Mouse (Mus musculus) midbrain, embryonic 15.5 days (tissue): Measurements from ENCODE around the gene Gm10762. TPM values are rescaled to one million over a fixed set of nuclear protein-coding genes. Genes with fewer than 3 reads are reported as not detected.
"Not testable (repeated sequence)": the region's sequence is repeated elsewhere in the genome, so short reads cannot be mapped to it uniquely, and the experiment has no call there.

ENCODE experiments used
- ATAC-seq: fragments of 200-750 bp; cut with Nextera tagmentation; replicated peaks from 2 replicates; pipeline ENCODE4 v1.8.0; 2017; ENCODE audit warnings: moderate TSS enrichment
- H3K27ac ChIP-seq: fragments of 300-500 bp; sonication (generic); 2 replicates; pipeline ENCODE4 v1.5.1; 2015; ENCODE audit warnings: mild to moderate bottlenecking, inconsistent platforms
- H3K27me3 ChIP-seq: fragments of 300-500 bp; sonication (generic); replicated peaks from 2 replicates; pipeline ENCODE4 v1.6.1; 2015; ENCODE audit warnings: inconsistent platforms
- H3K36me3 ChIP-seq: fragments of 300-500 bp; sonication (generic); replicated peaks from 2 replicates; pipeline ENCODE4 v1.6.1; 2015; ENCODE audit warnings: inconsistent platforms
- H3K4me1 ChIP-seq: fragments of 300-500 bp; sonication (generic); 2 replicates; pipeline ENCODE4 v1.6.1; 2015; ENCODE audit warnings: inconsistent platforms
- H3K4me2 ChIP-seq: fragments of 300-500 bp; sonication (generic); 2 replicates; pipeline ENCODE4 v1.6.1; 2015; ENCODE audit warnings: inconsistent platforms, mild to moderate bottlenecking, moderate library complexity
- H3K4me3 ChIP-seq: fragments of 300-500 bp; sonication (generic); 2 replicates; pipeline ENCODE4 v1.5.1; 2015; ENCODE audit warnings: mild to moderate bottlenecking, inconsistent platforms
- H3K9ac ChIP-seq: fragments of 300-500 bp; sonication (generic); 2 replicates; pipeline ENCODE4 v1.6.1; 2015; ENCODE audit warnings: mild to moderate bottlenecking, inconsistent platforms
- H3K9me3 ChIP-seq: fragments of 300-500 bp; sonication (generic); 2 replicates; pipeline ENCODE4 v1.6.1; 2016; ENCODE audit warnings: inconsistent platforms
- WGBS: fragments of 180-500 bp; shearing (Covaris S2); methylation state at CpG from one replicate; pipeline ENCODE4 v1.1.7; 2015; ENCODE audit warnings: mixed read lengths; 5-methylcytosine and 5-hydroxymethylcytosine counted together
- polyA plus RNA-seq: library from polyadenylated mRNA; unstranded; fragments of >200 nt; fragmentation: Nextera tagmentation; extraction: Ambion mirVana; gene quantifications from 2 replicates; pipeline ENCODE4 v1.2.1, GENCODE M21; 2015

Gm10762 gene
- 19.1 and 19.7 TPM in 2 replicates for polyA plus RNA-seq

DNA sequence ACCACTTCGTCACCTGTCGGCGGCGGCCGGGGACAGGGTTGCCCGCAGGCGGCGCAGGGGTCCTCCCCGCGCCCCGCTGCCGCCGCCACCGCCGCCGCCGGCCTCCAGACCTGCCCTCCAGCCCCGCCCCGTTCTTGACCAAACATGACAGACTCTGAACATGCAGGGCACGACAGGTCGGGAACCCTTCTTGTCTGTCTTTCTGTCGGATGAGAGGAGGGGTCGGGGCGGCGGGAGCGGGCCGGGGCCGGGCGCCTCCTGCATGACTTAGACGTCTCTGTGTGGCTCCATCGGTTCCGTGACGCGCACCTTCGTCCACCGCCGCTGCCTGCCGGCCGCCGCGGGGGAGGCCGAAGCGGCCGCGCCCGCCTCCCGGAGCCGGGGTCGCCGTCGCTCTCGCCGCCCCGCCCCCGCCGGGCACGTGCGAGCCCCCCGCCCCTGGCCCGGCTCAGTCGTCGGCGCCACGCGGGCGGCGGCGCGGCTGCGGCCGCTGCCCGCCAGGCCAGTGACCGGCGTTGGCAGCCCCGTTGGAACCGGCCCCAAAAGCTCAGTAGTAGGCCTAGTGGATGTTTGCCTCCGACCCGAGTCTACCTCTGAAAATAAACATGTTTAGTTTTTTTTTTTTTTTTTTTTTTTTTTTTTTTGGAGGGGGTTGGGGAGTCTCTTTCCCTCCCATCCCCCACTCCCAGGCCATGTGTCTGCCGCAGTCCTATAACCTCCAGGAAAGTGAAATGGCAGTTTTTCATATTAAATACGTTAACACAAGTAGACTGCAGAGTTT, at the start of gene Gm10762:
Gm10762 (minus strand) TSS at position 65 of the 781 bp plus-strand sequence.
- H3K4me2 ChIP-seq: peak within 1 kb of the TSS; percentile 48
- peak within 1 kb of the TSS; percentile 100 for H3K27ac ChIP-seq
- peak within 1 kb of the TSS; percentile 66 for H3K4me3 ChIP-seq
- no peaks in the 10 kb centered on the region for H3K27me3 ChIP-seq
- H3K9ac ChIP-seq: peak within 1 kb of the TSS; percentile 94
- no peaks in the 10 kb centered on the region for H3K36me3 ChIP-seq
- under 1% methylated on average over 78 of the region's 80 CpGs for WGBS
- ATAC-seq: peak; percentile 82
- H3K9me3 ChIP-seq: no peaks in the 10 kb centered on the region
- peaks cover 12% of the 10 kb centered on the region for H3K4me1 ChIP-seq

DNA sequence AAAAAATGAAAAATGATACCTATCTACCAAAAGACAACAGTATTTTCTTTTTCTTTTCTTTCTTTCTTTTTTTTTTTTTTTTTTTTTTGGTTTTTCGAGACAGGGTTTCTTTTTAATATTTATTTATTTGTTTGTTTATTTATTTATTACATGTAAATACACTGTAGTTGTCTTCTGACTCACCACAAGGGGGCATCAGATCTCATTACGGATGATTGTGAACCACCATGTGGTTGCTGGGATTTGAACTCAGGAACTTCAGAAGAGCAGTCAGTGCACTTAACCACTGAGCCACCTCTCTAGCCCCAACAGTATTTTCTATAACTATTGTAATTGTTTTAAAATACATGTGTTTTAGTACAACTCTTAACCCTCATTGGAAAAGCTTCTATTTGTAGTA, 41.3 kb upstream of the Gm10762 start:
- not testable (repeated sequence) for H3K4me2 ChIP-seq, H3K9ac ChIP-seq, H3K36me3 ChIP-seq, H3K9me3 ChIP-seq, H3K4me3 ChIP-seq, H3K27ac ChIP-seq, ATAC-seq, H3K27me3 ChIP-seq, H3K4me1 ChIP-seq
- 83% methylated on average over 2 of the region's 2 CpGs for WGBS

DNA sequence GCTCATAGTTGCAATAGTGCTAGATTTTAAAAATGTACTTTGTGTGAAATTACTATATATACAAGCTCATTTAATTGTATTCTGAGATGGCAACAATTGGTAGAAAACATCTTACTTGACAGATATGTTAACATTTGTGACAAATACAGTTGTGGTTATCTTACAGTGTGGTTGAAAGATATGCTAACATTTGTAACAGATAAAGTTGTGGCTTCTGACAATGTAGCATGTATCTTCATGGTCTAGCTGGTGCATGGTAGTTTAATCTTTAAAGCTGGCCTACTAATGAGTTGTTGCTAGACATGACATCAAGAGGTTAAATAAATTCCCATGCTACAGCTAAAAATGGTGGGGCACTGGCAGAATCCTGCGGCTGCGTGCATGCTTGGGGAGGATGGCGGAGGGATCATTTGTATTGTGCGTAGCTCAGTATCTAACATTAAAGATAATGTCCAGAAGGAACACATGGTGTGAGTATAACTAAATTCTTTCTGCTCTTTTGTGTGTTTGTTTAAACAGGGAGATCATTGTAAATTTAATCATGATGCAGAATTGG, 38.7 kb upstream of the Gm10762 start:
- Histone ChIP-seq H3K36me3 (no peaks in the 10 kb centered on the region), H3K4me1 (no peaks in the 10 kb centered on the region), H3K9ac (no peak overlapping the region), H3K9me3 (no peaks in the 10 kb centered on the region), H3K27ac (no peak overlapping the region), H3K4me2 (no peak overlapping the region), H3K27me3 (no peaks in the 10 kb centered on the region), H3K4me3 (no peak overlapping the region)
- 68% methylated on average over 4 of the region's 4 CpGs for WGBS
- ATAC-seq: no peak

DNA sequence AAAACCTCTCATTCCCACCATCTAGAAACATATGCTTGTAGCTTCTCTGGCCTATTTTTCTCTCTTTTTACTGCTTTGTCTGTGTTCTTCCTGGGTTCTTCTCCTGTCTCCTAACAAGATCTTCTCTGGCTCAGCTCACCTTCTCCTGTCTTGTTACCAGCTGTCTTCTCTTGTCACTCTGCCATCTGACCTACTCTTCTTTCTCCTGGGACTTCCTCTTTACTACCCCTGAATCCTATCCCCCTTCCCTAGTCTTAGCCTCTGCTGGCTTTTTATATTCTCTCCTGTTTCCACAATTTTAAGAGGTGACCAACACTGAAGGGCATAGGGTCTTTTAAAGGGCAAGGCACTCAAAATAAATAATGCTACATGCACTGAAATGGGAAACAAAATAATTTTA, 37.3 kb upstream of the Gm10762 start:
- Histone ChIP-seq H3K4me3 (no peak overlapping the region), H3K4me1 (no peaks in the 10 kb centered on the region), H3K27me3 (no peaks in the 10 kb centered on the region), H3K36me3 (no peaks in the 10 kb centered on the region), H3K9me3 (no peaks in the 10 kb centered on the region), H3K27ac (no peak overlapping the region), H3K4me2 (no peak overlapping the region), H3K9ac (no peak overlapping the region)
- ATAC-seq: no peak

DNA sequence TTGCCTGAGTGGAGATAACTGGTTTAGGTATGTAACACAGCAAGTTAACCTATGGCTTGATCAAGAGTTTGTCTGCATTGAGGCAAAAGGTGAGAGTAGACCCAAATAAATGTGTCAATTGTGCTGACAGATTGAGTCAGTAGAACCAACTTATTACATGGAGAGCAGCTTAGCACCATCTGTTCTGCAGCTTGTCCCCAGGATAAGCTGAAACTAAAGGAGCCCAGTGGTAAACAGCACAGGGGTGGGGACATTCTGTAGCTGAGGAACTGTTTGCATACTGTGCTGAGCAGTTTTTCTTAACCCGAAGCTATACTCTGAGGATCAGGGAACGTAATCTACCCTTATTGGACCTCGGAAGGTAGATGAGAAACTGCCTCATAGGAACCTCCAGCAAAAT, 17.2 kb upstream of the Gm10762 start:
- 95% methylated on average over 3 of the region's 3 CpGs for WGBS
- no peaks in the 10 kb centered on the region for H3K9me3 ChIP-seq
- H3K9ac ChIP-seq: no peak overlapping the region
- ATAC-seq: no peak
- H3K27ac ChIP-seq: no peak overlapping the region
- H3K27me3 ChIP-seq: no peaks in the 10 kb centered on the region
- no peak overlapping the region for H3K4me3 ChIP-seq
- no peaks in the 10 kb centered on the region for H3K36me3 ChIP-seq
- H3K4me1 ChIP-seq: no peaks in the 10 kb centered on the region
- H3K4me2 ChIP-seq: no peak overlapping the region

DNA sequence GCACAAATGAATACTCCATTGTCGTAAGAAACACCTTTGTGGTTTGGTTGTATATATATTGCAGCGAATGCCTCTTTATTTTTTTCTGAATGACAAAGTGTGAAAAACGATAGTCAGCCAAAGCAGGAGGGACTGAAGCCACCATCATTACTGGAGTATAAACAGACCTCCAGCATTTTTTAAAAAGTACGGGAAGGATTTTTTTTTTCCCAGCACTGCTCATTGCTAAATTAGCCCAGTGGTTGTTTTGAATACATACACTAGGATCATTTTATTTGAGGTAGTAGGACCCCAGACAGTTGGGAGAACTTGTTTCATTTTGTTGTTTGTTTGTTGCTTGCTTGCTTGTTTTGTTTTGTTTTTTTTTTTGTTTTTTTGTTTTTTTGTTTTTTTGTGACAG, 8.0 kb upstream of the Gm10762 start:
- Histone ChIP-seq H3K27ac (no peak overlapping the region), H3K36me3 (no peaks in the 10 kb centered on the region), H3K9ac (no peak overlapping the region), H3K27me3 (no peaks in the 10 kb centered on the region), H3K4me3 (no peak overlapping the region), H3K4me2 (no peak overlapping the region), H3K9me3 (no peaks in the 10 kb centered on the region), H3K4me1 (no peaks in the 10 kb centered on the region)
- ATAC-seq: no peak
- 84% methylated on average over 4 of the region's 4 CpGs for WGBS

DNA sequence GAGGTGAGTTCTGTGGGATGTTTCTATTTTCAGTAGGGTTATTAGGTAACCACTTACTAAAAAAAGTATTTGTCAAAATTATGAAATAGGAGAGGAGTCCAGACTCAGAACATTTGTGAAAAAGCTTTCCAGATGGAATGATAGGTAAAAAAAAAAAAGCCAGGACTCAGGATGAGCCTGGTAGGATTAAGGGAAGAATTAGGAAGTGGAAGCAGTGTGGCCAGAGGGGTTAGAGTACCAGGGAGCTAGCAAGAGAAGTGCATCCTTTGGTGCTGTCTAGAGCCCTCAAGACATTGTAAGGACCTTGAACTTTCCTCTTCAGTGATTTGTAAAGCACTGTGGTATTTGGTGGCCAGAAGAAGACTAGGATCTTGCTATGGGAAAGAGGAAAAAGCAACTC, 4.8 kb upstream of the Gm10762 start:
- H3K36me3 ChIP-seq: no peaks in the 10 kb centered on the region
- no peak overlapping the region for H3K4me2 ChIP-seq
- no peaks in the 10 kb centered on the region for H3K4me1 ChIP-seq
- no peak overlapping the region for H3K27ac ChIP-seq
- H3K27me3 ChIP-seq: no peaks in the 10 kb centered on the region
- H3K9ac ChIP-seq: no peak overlapping the region
- H3K4me3 ChIP-seq: no peak overlapping the region
- ATAC-seq: no peak
- H3K9me3 ChIP-seq: no peaks in the 10 kb centered on the region

DNA sequence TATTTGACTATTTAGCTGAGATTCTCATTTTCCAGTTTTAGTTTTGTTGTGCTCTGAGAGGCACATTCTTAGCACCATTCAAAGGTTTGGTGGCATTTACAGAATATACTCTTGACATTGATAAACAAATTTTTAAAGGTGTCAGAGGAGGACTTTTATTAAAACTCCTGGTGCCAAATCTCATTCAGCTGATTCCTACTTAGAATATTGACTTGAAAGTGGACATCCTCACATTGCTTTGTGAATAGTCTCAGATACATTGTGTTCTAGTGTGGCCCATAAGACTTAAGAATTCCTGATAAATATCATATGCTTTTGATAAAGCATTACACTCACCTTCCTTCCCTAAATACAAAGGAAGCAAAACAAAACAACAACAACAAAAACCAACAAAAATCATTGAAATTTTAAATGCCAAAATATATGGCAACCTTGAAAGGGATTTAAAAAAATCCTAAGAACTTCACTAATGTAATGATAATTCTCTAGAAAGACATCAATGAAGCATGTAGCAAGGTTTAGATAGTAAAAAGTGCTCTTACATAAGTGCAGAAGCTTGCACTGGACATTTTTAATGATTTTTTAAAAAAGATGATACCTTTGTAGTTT, 1.1 kb upstream of the Gm10762 start:
- Histone ChIP-seq H3K36me3 (no peaks in the 10 kb centered on the region), H3K9me3 (no peaks in the 10 kb centered on the region), H3K9ac (peak overlapping the region; percentile 94; the same call in 1 of the 2 replicates), H3K27me3 (no peaks in the 10 kb centered on the region), H3K4me3 (peak overlapping the region; percentile 66), H3K27ac (peak overlapping the region; percentile 100), H3K4me1 (peaks cover 12% of the 10 kb centered on the region), H3K4me2 (peak overlapping the region; percentile 48)
- ATAC-seq: no peak

DNA sequence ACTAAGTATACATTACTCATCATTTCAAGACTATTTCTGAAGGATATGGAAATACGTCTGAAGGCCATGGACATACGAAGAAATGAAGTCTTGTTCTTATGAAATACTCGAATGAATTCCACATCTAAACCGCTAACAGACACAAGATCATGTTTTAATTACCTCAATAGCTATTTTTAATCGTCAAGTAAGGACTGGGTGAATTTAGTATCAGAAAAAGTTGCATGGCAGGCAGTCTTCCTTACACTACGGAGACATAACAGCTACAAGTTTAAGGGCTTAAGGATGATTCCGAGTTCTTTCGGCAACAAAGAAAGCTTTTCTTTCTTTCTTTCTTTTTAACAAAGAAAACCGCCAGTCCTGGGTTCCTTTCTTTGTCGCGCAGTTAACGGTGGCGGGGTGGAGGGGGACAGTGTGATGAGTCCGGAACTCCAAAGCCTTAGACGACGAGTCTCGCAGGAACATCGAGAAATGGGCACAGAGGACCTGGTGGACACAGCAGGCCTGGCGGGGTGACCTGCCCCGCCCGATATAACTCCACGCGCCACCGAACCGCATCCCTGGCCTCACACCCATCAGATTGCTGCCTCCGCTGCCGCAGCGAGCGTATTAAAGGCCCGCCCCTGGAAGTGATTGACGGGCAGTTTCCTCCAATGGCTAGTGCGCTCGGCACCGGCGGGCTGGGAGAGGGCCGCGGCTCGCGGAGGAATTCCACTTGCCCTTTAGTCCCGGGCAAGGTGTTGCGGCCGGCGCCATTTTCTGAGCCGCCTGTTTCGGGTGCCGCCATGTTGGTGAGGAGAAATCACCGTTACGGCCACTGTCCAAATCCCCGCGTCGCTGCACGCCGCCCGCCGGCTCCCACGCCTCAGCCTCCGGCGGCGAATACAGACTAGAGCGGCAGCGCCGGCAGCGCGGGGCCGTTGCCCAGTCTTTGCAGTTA, 614 bp downstream of the Gm10762 start, which contains the start of gene Zc3h6:
Zc3h6 (plus strand) TSS at position 762 of the 940 bp plus-strand sequence.
- WGBS: under 1% methylated on average over 65 of the region's 65 CpGs
- Histone ChIP-seq H3K27me3 (no peaks in the 10 kb centered on the region), H3K4me2 (peak within 1 kb of the TSS; percentile 48)

DNA sequence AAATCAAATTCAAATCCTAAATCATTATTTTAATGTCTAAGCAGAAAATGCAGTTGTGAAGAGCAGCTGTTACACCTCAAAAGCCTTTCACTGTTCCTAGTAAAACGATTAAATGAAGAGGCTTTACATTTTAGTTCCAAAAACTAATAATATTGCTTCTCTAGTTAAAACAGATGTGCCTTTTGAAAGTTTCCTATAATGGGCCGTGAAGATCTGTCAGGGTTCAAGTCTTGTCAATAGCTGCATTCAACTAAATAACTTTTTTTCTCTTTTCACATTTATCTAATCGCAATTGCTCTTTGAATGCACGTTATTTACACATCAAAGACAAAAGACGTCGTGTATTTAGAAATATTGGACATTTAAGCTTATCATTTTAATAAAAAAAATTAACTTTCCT, 1.3 kb downstream of the Gm10762 start:
- Histone ChIP-seq H3K27ac (peak overlapping the region; percentile 100), H3K9ac (no peak overlapping the region; the same call in 1 of the 2 replicates)
- 3% methylated on average over 6 of the region's 6 CpGs for WGBS

More for the DNA sequence above, 614 bp downstream of the Gm10762 start, which contains the start of gene Zc3h6:
- peak within 1 kb of the TSS; percentile 66 for H3K4me3 ChIP-seq
- no peaks in the 10 kb centered on the region for H3K36me3 ChIP-seq
- H3K9ac ChIP-seq: peak within 1 kb of the TSS; percentile 94
- ATAC-seq: peak; percentile 98
- H3K4me1 ChIP-seq: peaks cover 12% of the 10 kb centered on the region
- H3K27ac ChIP-seq: peak within 1 kb of the TSS; percentile 100
- H3K9me3 ChIP-seq: no peaks in the 10 kb centered on the region

DNA sequence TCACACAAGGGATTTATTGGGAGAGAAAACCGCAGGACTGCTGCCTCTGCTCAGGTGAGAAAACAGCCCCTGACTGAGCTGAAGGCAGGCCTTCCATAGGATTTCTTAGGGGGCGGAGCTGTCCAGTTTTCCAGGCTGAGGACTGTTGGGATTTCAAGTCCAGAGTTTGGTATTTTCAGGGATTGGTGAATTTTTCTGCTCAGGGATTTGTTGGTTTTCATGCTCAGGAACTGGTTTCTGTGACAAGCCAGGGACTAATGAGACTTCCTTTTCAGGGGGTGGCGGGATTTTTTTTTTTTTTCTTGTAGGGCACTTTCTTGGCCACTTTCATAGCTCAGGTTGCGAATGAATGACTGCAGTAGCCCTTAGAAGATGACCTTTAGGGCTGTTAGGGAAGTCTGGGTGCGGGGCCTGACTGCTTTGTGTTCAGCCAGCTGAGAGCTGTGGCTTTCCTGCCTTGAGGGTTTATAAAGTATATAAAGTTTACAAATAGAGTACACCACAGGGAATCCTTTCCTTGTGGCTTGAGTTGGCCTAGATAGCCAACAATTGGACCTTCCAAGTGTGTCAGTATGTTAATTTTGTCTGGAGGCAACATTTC, 1.9 kb downstream of the Gm10762 start:
- Histone ChIP-seq H3K4me1 (peaks cover 12% of the 10 kb centered on the region), H3K9me3 (no peaks in the 10 kb centered on the region), H3K4me2 (peak overlapping the region; percentile 48), H3K9ac (peak overlapping the region; percentile 4; the same call in 1 of the 2 replicates), H3K27ac (peak overlapping the region; percentile 100), H3K36me3 (no peaks in the 10 kb centered on the region), H3K4me3 (peak overlapping the region; percentile 66; the same call in 1 of the 2 replicates), H3K27me3 (no peaks in the 10 kb centered on the region)
- no peak for ATAC-seq
- WGBS: 39% methylated on average over 5 of the region's 5 CpGs

More for the DNA sequence above, 1.3 kb downstream of the Gm10762 start:
- no peaks in the 10 kb centered on the region for H3K36me3 ChIP-seq
- H3K4me3 ChIP-seq: peak overlapping the region; percentile 66
- H3K4me2 ChIP-seq: peak overlapping the region; percentile 48
- H3K27me3 ChIP-seq: no peaks in the 10 kb centered on the region
- peaks cover 12% of the 10 kb centered on the region for H3K4me1 ChIP-seq
- ATAC-seq: no peak
- no peaks in the 10 kb centered on the region for H3K9me3 ChIP-seq
